Mouse (Mus musculus) kidney, postnatal 10 days (tissue): Measurements from ENCODE around the gene H2-T3.
"Not testable (repeated sequence)": the region's sequence is repeated elsewhere in the genome, so short reads cannot be mapped to it uniquely, and the experiment has no call there.

ENCODE experiments used
- DNase-seq: peaks from one replicate; pipeline ENCODE4 v3.0.0; 2021; ENCODE audit warnings: mixed read lengths

Gene H2-T3

GRCm38 (mm10) chr17:36176132-36176531 lies 14.0 kb downstream of the H2-T3 start:
- not testable (repeated sequence) for DNase-seq

- no peak for DNase-seq
These were observed 19.7 kb downstream of the H2-T3 start for GRCm38 (mm10) chr17:36170287-36170814.

GRCm38 (mm10) chr17:36169753-36170152 lies 20.3 kb downstream of the H2-T3 start:
- DNase-seq: no peak

GRCm38 (mm10) chr17:36169094-36169493 lies 21.0 kb downstream of the H2-T3 start:
- not testable (repeated sequence) for DNase-seq

GRCm38 (mm10) chr17:36168039-36168652 lies 21.9 kb downstream of the H2-T3 start, which contains the start of gene Gm8909:
Gene Gm8909 (minus strand): TSS chr17:36168537.
- peak; percentile 15 for DNase-seq

GRCm38 (mm10) chr17:36167306-36168038 lies 22.6 kb downstream of the H2-T3 start:
- DNase-seq: no peak

- DNase-seq: not testable (repeated sequence)
These were observed 23.2 kb downstream of the H2-T3 start for GRCm38 (mm10) chr17:36166901-36167300.

GRCm38 (mm10) chr17:36161129-36162051 lies 28.7 kb downstream of the H2-T3 start:
- DNase-seq: no peak

GRCm38 (mm10) chr17:36158264-36158663 lies 31.8 kb downstream of the H2-T3 start:
- DNase-seq: not testable (repeated sequence)

GRCm38 (mm10) chr17:36157782-36158181 lies 32.3 kb downstream of the H2-T3 start:
- DNase-seq: peak; percentile 10

- DNase-seq: no peak
These were observed 35.6 kb downstream of the H2-T3 start for GRCm38 (mm10) chr17:36154271-36155149.

- DNase-seq: not testable (repeated sequence)
These were observed 38.9 kb downstream of the H2-T3 start for GRCm38 (mm10) chr17:36151200-36151599.

- not testable (repeated sequence) for DNase-seq
These were observed 41.6 kb downstream of the H2-T3 start for GRCm38 (mm10) chr17:36148468-36148867.

- not testable (repeated sequence) for DNase-seq
These were observed 43.1 kb downstream of the H2-T3 start for GRCm38 (mm10) chr17:36146937-36147336.

GRCm38 (mm10) chr17:36145861-36146156 lies 44.3 kb downstream of the H2-T3 start:
- DNase-seq: not testable (repeated sequence)

- peak; percentile 27 for DNase-seq
These were observed 44.8 kb downstream of the H2-T3 start for GRCm38 (mm10) chr17:36145111-36145860.

- not testable (repeated sequence) for DNase-seq
These were observed 53.7 kb downstream of the H2-T3 start for GRCm38 (mm10) chr17:36136299-36136848.
